In the genomic region with DNA sequence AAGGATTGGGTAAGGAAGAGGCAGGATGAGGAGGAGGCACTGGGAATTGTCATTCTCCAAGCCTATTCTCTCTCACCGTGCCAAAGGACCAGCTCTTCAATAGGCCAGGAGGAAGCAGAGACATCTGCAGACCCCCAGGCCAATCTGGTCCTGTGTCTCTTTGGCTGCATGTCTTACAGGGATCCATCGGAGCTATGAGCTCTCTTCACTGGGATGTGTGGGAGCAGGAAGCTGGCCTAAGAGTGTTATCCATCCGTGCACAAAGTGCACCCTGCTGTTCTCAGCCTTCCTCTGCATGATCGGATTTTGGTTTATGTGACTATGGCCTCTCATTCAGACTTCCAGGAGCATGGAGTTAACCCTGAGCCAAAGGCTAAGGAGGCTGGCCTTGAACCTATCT, we compare ENCODE assay signal across 18 mouse cellular contexts.
"Had no signal": no experiment of that assay in that cellular context is flagged by ENCODE, and none has a peak within 500 bp of the region (broad histone marks: within the 10 kb centered on the region; RNA-seq: fewer than 3 reads in every experiment).

No protein-coding gene starts in this region.

- ATAC-seq: lung, postnatal 0 days; midbrain, embryonic 15.5 days had no signal

- H3K9me3 ChIP-seq: limb, embryonic 12.5 days; limb, embryonic 15.5 days; midbrain, embryonic 15.5 days; neural tube, embryonic 13.5 days had no signal

- H3K36me3 ChIP-seq: limb, embryonic 12.5 days; limb, embryonic 15.5 days; midbrain, embryonic 15.5 days; neural tube, embryonic 13.5 days had no signal

- H3K27ac ChIP-seq: limb, embryonic 12.5 days; limb, embryonic 15.5 days; liver, embryonic 14.5 days; macrophage; midbrain, embryonic 15.5 days; neural tube, embryonic 13.5 days; stomach, postnatal 0 days had no signal

- H3K27me3 ChIP-seq: limb, embryonic 15.5 days; midbrain, embryonic 15.5 days; neural tube, embryonic 13.5 days had no signal

- DNase-seq: kidney, adult 9 months; kidney, postnatal 14 days; kidney, postnatal 4 days; liver, postnatal 0 days; lung, embryonic 14.5 days; right cerebral cortex, postnatal 4 days; thymus, adult 2 months; thymus, postnatal 14 days; thymus, postnatal 4 days had no signal

- H3K4me3 ChIP-seq: limb, embryonic 12.5 days; limb, embryonic 15.5 days; midbrain, embryonic 15.5 days; myocyte; neural tube, embryonic 13.5 days had no signal
